Mouse (Mus musculus) kidney, embryonic 15.5 days (tissue): ENCODE measurements around the gene Olfr312. TPM values are rescaled to one million over a fixed set of nuclear protein-coding genes. Genes with fewer than 3 reads are reported as not detected.
A peak's percentile ranks its signal among the peaks of the same experiment; 100 is the strongest.

Experiments used
- ATAC-seq: fragments of 200-750 bp; cut with Nextera tagmentation; replicated peaks from 2 replicates; pipeline ENCODE4 v1.8.0; 2017; ENCODE audit warnings: moderate TSS enrichment; ENCODE audit not compliant: low FRiP score
- H3K27ac ChIP-seq: fragments of 300-500 bp; sonication (generic); 2 replicates; pipeline ENCODE4 v1.5.1; 2015; ENCODE audit warnings: mild to moderate bottlenecking, inconsistent platforms
- H3K27me3 ChIP-seq: fragments of 300-500 bp; sonication (generic); 2 replicates; pipeline ENCODE4 v1.6.1; 2015; ENCODE audit warnings: inconsistent platforms
- H3K36me3 ChIP-seq: fragments of 300-500 bp; sonication (generic); 2 replicates; pipeline ENCODE4 v1.6.1; 2015; ENCODE audit warnings: inconsistent platforms
- H3K4me1 ChIP-seq: fragments of 300-500 bp; sonication (generic); 2 replicates; pipeline ENCODE4 v1.6.1; 2015; ENCODE audit warnings: inconsistent platforms
- H3K4me2 ChIP-seq: fragments of 300-500 bp; sonication (generic); 2 replicates; pipeline ENCODE4 v1.6.1; 2015; ENCODE audit warnings: moderate library complexity, mild to moderate bottlenecking, inconsistent platforms
- H3K4me3 ChIP-seq: fragments of 300-500 bp; sonication (generic); replicated peaks from 2 replicates; pipeline ENCODE4 v1.5.1; 2015; ENCODE audit warnings: mild to moderate bottlenecking, inconsistent platforms
- H3K9ac ChIP-seq: fragments of 300-500 bp; sonication (generic); 2 replicates; pipeline ENCODE4 v1.6.1; 2015; ENCODE audit warnings: mild to moderate bottlenecking, inconsistent platforms
- H3K9me3 ChIP-seq: fragments of 300-500 bp; sonication (generic); replicated peaks from 2 replicates; pipeline ENCODE4 v1.6.1; 2016; ENCODE audit warnings: inconsistent platforms
- WGBS: fragments of 180-500 bp; shearing (Covaris S2); methylation state at CpG from one replicate; pipeline ENCODE4 v1.1.7; 2015; ENCODE audit warnings: mixed read lengths; 5-methylcytosine and 5-hydroxymethylcytosine counted together
- polyA plus RNA-seq: library from polyadenylated mRNA; unstranded; fragments of >200 nt; fragmentation: Nextera tagmentation; extraction: Ambion mirVana; gene quantifications from 2 replicates; pipeline ENCODE4 v1.2.1, GENCODE M21; 2015

Olfr312 gene
- polyA plus RNA-seq, 1 experiment from 2014 or later, result not detected

DNA sequence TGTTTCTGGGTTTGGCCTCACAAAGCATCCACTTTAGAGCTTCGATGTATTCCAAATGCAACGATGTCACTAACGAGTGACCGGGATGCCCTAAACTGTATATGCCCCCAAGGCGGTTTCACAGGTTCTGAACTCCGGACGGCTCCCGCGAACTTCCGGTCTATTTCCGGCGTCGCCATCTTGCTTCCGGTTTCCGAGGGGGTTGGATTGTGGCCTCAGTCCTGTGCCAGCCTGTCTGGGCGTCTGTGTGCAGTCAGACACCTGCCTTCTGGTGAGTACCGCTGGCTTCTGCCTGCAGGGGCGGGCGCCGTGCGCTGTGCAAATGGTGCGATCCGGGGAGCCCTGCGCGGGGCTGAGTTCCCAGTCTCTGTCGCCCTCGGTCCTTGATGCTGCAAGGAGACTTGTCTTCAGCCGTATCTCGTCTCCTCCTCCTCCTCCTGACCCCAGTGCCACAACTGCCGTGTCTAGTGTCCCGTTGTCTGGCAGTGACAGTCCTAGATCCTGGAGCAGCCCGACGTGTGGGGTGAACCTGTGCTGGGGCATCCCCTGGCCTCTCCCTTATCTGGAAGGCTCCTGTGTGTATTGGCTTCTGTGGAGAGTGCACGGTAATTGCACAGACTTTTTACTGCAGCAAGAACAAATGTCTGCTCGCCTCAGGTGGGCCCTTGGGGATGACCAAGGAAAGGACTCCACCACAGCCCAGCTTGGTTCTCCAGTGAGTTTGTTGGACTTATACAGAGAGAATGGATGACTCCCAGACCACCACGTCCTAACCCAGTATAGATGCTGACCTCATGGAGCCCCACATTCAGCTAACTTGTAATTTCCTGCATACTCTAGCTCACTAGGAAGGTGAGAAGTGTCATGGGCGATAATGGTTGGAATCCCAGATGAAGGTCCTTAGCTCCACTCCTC lies 38.3 kb downstream of the Olfr312 start, which contains the start of gene 2810021J22Rik:
TSS of gene 2810021J22Rik (plus strand) at position 178 of the 915 bp plus-strand sequence.
- peak within 1 kb of the TSS; percentile 77 for H3K4me3 ChIP-seq
- H3K27ac ChIP-seq, result peak within 1 kb of the TSS; percentile 88
- 4% methylated on average over 37 of the region's 37 CpGs for WGBS
- H3K9ac ChIP-seq, result peak within 1 kb of the TSS; percentile 70
- no peaks in the 10 kb centered on the region for H3K9me3 ChIP-seq
- no peaks in the 10 kb centered on the region for H3K27me3 ChIP-seq
- peaks cover 26% of the 10 kb centered on the region for H3K36me3 ChIP-seq
- H3K4me2 ChIP-seq, result peak within 1 kb of the TSS; percentile 70
- peak; percentile 88 for ATAC-seq
- peaks cover 12% of the 10 kb centered on the region for H3K4me1 ChIP-seq

GRCm38 (mm10) chr11:58867954-58868330 lies 38.9 kb downstream of the Olfr312 start:
- H3K4me1 ChIP-seq, result peaks cover 12% of the 10 kb centered on the region
- ATAC-seq, result no peak

GRCm38 (mm10) chr11:58870961-58871360 lies 41.9 kb downstream of the Olfr312 start:
- no peak overlapping the region for H3K27ac ChIP-seq
- 83% methylated on average over 4 of the region's 4 CpGs for WGBS
- H3K9ac ChIP-seq, result no peak overlapping the region
- ATAC-seq, result no peak
- no peaks in the 10 kb centered on the region for H3K27me3 ChIP-seq
- H3K4me3 ChIP-seq, result no peak overlapping the region
- H3K36me3 ChIP-seq, result peaks cover 38% of the 10 kb centered on the region
- no peaks in the 10 kb centered on the region for H3K9me3 ChIP-seq
- no peak overlapping the region for H3K4me2 ChIP-seq
- H3K4me1 ChIP-seq, result peaks cover 12% of the 10 kb centered on the region

More at GRCm38 (mm10) chr11:58867954-58868330, 38.9 kb downstream of the Olfr312 start:
- Histone ChIP-seq H3K36me3 (peaks cover 26% of the 10 kb centered on the region), H3K4me2 (peak overlapping the region; percentile 70), H3K9ac (peak overlapping the region; percentile 70), H3K27me3 (no peaks in the 10 kb centered on the region), H3K4me3 (peak overlapping the region; percentile 77), H3K27ac (peak overlapping the region; percentile 88), H3K9me3 (no peaks in the 10 kb centered on the region)
- 73% methylated on average over 6 of the region's 6 CpGs for WGBS

DNA sequence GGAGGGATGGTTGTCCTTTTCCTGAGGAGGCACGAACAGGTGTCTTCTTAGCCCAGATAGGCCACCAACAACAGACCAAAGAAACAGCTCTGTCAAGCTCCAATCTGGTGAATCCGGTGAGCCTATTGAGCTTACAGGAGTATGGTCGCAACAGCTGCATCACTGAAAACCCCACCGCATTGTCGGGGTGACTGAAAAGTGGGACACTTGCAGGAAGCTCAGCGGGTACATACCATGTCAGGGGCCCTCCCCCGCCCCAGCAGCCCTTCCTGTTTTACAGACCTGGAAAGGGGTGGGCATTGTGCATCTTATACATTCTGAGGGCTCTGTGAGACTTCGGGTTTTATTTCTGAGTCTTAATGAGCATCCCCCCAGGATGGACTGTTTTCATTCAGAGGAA lies 54.7 kb downstream of the Olfr312 start:
- Histone ChIP-seq H3K27me3 (no peaks in the 10 kb centered on the region), H3K9ac (no peak overlapping the region), H3K4me2 (no peak overlapping the region), H3K9me3 (no peaks in the 10 kb centered on the region), H3K4me3 (no peak overlapping the region), H3K27ac (no peak overlapping the region), H3K36me3 (peaks cover 50% of the 10 kb centered on the region), H3K4me1 (no peaks in the 10 kb centered on the region)
- 85% methylated on average over 8 of the region's 8 CpGs for WGBS
- no peak for ATAC-seq

Other genes with a start within 250 kb of the Olfr312 start
- gene Olfr324, start 234.1 kb upstream of the Olfr312 start, polyA plus RNA-seq, result not detected in 2 replicates
- gene 2210407C18Rik, start 213.2 kb upstream of the Olfr312 start, polyA plus RNA-seq, result not detected in 2 replicates
- gene Olfr323, start 198.7 kb upstream of the Olfr312 start, polyA plus RNA-seq, result not detected in 2 replicates
- 0.13 and 0.33 TPM in 2 replicates for gene Trim58, start 188.8 kb upstream of the Olfr312 start, polyA plus RNA-seq
- gene Olfr322, start 170.5 kb upstream of the Olfr312 start, polyA plus RNA-seq, result 0.04 TPM in 1 of 2 replicates, not detected in the other
- not detected in 2 replicates for gene Olfr320, start 148.1 kb upstream of the Olfr312 start, polyA plus RNA-seq
- not detected in 2 replicates for gene Olfr319, start 130.1 kb upstream of the Olfr312 start, polyA plus RNA-seq
- not detected in 2 replicates for gene Olfr318, start 105.2 kb upstream of the Olfr312 start, polyA plus RNA-seq
- gene Olfr317, start 90.0 kb upstream of the Olfr312 start, polyA plus RNA-seq, result not detected in 2 replicates
- gene Olfr316, start 76.5 kb upstream of the Olfr312 start, polyA plus RNA-seq, result not detected in 2 replicates
- gene Olfr315, start 56.0 kb upstream of the Olfr312 start, polyA plus RNA-seq, result not detected in 2 replicates
- not detected in 2 replicates for gene Olfr314, start 46.3 kb upstream of the Olfr312 start, polyA plus RNA-seq
- gene Fam183b, start 27.3 kb upstream of the Olfr312 start, polyA plus RNA-seq, result 0.35 and 0.63 TPM in 2 replicates
- not detected in 2 replicates for gene Olfr313, start 14.2 kb upstream of the Olfr312 start, polyA plus RNA-seq
- gene Olfr311, start 10.0 kb downstream of the Olfr312 start, polyA plus RNA-seq, result not detected in 2 replicates
- 7.2 and 9.0 TPM in 2 replicates for gene Gm12258, start 17.9 kb downstream of the Olfr312 start, polyA plus RNA-seq
- gene 2810021J22Rik, start 38.0 kb downstream of the Olfr312 start, polyA plus RNA-seq, result 8.8 and 9.9 TPM in 2 replicates
- gene Zfp39, start 75.0 kb downstream of the Olfr312 start, polyA plus RNA-seq, result 5.2 and 6.9 TPM in 2 replicates
- gene Btnl10, start 88.7 kb downstream of the Olfr312 start, polyA plus RNA-seq, result 0.10 and 0.30 TPM in 2 replicates
- gene Rnf187, start 109.7 kb downstream of the Olfr312 start, polyA plus RNA-seq, result 243 and 247 TPM in 2 replicates
- gene Hist3h2ba, start 119.7 kb downstream of the Olfr312 start, polyA plus RNA-seq, result 81.6 and 82.0 TPM in 2 replicates
- gene Hist3h2a, start 125.4 kb downstream of the Olfr312 start, polyA plus RNA-seq, result 36.4 and 40.3 TPM in 2 replicates
- gene Trim17, start 125.4 kb downstream of the Olfr312 start, polyA plus RNA-seq, result 0.58 and 0.71 TPM in 2 replicates
- gene Trim11, start 148.9 kb downstream of the Olfr312 start, polyA plus RNA-seq, result 20.0 and 20.6 TPM in 2 replicates